Mouse (Mus musculus) left cerebral cortex, adult 18-20 months (tissue): Measurements from ENCODE around the gene Cfap126. TPM values are rescaled to one million over a fixed set of nuclear protein-coding genes. Genes with fewer than 3 reads are reported as not detected.
"Not testable (repeated sequence)": the region's sequence is repeated elsewhere in the genome, so short reads cannot be mapped to it uniquely, and the experiment has no call there.

ENCODE experiments used
- DNase-seq, 2 experiments: peaks; one replicate each; pipeline ENCODE4 v3.0.0; 2021 to 2022; ENCODE audit warnings: low spot score in 2 of 2, mixed read lengths in 1 of 2
- long read RNA-seq, 2 experiments: library from polyadenylated mRNA; stranded (forward); transcript quantifications; one replicate each; pipeline ENCODE4 v2.0.0; 2021
- total RNA-seq, 2 experiments: library from RNA; stranded (reverse); gene quantifications; 2 replicates each; pipeline ENCODE4 v1.2.3; 2021

Gene Cfap126
- total RNA-seq = under 1 TPM in 1 of 2 experiments, not detected in 1; 0.79 TPM
- long read RNA-seq, experiment 1 = 0 reads
- long read RNA-seq, experiment 2 = 0 reads

DNA sequence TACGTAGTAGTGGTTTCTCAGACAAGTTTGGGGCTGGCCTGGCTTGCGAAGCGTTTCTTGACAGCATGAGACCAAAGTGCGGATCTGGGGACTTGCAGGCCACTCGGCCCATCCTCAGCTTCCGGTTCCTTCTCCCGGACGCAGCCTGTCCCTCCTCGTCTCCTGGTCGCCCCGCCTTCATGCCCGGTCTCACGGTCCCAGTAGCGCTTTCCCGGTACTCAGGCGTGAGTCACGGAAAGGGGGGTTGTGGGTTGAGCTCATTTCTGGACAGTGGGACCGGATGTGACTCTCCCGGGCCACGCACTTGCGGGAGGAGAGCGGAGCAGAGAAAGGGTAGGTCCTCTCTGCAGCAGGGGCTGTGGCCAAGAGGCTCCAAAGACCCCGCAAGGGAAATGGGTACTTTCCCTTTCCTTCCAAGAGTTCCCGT lies at the start of gene Cfap126:
Cfap126 (plus strand) TSS at position 46 of the 427 bp plus-strand sequence.
- peak; percentile 53 to 56 for DNase-seq

DNA sequence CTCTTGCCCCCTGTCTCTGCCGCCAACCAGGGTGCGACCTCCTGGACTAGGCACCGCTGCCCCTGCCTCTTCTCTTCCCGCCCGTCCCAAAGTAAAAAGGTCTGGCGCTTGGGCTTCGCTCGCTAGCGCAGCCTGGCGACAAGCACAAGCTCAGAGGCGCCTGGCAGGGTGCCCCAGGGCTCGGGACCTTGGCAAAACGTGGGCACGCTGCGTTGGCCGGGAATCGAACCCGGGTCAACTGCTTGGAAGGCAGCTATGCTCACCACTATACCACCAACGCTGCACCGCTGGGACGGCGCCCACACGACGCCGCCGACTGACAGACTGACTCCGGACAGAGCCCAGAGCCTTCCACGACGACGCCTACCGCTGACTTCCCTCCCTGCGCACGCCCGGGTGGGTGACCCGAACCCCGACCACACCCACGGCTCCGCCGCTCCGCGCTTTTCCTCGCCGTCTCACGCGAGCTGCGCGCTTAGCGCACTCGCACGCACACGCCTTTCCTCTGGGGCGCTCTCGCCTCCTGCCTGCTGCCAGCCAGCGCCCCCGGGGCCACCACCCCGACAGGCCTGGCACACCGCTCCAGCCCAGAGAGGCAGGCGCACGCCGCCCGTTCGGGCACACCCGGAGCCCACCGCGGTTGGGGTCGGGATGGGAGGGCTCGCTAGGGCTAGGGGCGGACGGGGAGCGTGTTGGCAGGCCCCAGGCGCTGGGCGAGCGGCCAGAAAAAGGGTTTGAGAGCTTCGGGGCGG lies 49.1 kb upstream of the Cfap126 start, which contains the start of gene Fcgr3:
Fcgr3 (minus strand) TSS at position 445 of the 752 bp plus-strand sequence.
- DNase-seq = peak; percentile 63 to 78

DNA sequence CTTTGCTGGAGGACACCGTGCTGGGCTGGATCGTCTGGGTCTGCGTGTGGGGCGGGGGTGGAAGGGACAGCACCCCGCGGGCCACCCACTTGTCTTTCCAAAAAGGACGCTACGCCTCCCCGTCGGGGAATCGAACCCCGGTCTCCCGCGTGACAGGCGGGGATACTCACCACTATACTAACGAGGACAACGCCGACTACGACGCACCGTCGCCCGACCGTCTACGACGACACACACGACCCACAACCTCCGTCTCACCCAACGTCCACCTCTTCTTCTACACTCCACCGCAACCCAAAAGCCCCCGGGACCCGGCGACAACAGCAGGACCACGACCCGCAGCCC lies 48.5 kb upstream of the Cfap126 start:
- DNase-seq = peak; percentile 19 to 28

DNA sequence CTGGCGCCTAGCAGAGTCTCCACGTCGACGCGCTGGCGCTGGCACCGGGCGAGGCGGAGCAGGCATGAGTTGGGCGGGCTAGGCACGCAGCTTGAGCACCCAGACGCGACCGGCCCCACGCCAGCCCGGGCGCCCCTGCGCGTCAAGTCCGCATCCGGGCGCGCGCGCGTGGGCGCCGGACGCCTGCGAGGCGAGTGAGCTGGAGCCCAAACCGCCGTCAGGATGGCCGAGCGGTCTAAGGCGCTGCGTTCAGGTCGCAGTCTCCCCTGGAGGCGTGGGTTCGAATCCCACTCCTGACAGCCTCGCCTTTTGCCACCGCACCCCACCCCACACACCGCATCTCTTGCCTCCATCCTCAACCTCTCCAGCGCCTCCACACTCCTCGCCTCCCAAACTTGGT lies 48.0 kb upstream of the Cfap126 start:
- DNase-seq = peak; percentile 36 to 63

DNA sequence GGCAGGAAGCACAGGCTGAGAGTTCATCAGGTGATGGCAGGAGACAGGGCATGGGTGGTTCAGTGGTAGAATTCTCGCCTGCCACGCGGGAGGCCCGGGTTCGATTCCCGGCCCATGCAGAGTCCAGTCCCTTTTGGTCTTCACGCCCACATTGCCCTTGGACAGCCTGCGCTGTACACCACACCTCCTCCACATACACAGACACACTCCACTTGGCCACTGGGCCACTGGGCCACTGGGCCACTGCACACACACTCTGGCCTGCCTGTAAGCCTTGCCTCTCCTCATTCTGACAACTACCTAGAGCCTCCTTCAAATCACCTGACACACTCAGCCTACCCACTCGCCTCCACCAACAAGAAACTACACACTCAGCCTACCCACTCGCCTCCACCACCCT lies 47.1 kb upstream of the Cfap126 start:
- DNase-seq = not testable (repeated sequence)

DNA sequence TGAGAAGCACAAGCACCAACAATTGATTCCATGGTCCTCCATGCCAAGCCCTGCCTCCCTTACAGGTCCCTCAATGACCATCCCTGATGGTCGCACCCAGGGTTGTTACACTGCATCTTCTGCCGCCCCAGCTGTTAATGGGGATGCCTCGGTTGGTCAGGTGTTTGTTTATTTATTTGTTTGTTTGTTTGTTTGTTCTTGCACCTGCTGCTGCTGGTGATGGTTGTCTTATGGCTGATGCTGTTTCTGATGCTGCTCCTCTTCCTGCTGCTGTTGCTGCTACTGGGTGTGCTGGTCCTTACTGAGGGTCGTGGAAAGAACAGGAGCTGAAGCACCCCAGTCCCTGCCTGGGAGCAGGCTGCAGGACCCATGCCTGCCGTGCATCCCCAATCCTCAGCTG lies 45.8 kb upstream of the Cfap126 start:
- not testable (repeated sequence) for DNase-seq

DNA sequence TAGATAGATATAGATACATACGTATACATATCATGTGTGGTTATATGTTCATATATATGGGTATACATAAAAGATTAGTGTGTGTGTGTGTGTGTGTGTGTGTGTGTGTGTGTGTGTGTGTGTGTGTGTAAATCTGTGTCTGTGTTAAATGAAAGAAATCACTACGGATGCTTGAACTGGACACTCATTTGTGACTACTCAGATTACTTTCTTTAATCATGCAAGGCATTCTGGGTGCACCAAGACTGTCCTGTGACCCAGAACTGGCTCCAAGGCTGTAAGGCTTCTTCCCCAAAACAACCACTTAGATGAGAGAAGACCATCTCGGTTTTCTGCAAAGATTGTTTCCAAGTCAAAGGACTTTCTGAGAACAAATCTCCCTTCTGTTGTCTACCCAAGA lies 44.2 kb upstream of the Cfap126 start:
- DNase-seq = peak in 1 of 2 experiments; percentile 18

DNA sequence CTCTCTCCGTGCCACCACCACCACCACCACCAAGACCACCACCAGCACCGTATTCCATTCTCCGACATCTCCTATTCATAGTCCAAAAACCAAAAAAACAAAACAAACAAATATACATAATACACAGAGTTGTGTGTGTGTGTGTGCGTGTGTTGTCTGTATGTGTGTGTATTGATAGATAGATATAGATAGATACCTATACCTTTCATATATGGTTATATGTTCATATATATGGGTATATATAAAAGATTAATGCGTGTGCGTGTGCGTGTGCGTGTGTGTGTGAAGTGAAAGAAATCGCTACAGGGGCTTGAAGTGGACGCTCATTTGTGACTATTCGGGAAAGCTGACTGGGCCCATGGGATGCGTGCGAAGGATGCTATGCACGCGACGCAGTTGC lies 42.8 kb upstream of the Cfap126 start:
- not testable (repeated sequence) for DNase-seq

DNA sequence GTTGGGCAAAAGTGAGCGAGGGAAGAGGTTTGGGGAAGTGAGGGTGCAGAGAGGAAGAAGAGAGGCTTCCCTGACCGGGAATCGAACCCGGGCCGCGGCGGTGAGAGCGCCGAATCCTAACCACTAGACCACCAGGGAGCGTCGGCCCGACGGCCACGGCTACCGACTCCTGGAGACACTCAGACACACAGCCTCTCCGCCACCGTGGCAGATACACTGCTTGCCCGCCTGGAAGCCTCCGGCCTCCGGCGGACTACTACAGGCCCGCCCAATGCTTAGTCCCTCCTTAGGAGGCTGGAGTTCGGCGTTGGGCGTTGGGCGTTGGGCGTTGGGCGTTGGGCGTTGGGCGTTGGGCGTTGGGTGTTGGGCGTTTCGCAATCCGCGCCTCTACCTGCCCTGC lies 42.0 kb upstream of the Cfap126 start:
- DNase-seq = not testable (repeated sequence)

DNA sequence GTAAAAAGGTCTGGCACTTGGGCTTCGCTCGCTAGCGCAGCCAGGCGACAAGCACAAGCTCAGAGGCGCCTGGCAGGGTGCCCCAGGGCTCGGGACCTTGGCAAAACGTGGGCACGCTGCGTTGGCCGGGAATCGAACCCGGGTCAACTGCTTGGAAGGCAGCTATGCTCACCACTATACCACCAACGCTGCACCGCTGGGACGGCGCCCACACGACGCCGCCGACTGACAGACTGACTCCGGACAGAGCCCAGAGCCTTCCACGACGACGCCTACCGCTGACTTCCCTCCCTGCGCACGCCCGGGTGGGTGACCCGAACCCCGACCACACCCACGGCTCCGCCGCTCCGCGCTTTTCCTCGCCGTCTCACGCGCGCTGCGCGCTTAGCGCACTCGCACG lies 41.5 kb upstream of the Cfap126 start:
- not testable (repeated sequence) for DNase-seq

DNA sequence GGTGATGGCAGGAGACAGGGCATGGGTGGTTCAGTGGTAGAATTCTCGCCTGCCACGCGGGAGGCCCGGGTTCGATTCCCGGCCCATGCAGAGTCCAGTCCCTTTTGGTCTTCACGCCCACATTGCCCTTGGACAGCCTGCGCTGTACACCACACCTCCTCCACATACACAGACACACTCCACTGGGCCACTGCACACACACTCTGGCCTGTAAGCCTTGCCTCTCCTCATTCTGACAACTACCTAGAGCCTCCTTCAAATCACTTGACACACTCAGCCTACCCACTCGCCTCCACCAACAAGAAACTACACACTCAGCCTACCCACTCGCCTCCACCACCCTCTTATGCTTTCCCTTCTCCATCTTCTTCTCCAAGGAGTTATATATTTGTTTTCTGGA lies 39.4 kb upstream of the Cfap126 start:
- DNase-seq = peak in 1 of 2 experiments; percentile 37

DNA sequence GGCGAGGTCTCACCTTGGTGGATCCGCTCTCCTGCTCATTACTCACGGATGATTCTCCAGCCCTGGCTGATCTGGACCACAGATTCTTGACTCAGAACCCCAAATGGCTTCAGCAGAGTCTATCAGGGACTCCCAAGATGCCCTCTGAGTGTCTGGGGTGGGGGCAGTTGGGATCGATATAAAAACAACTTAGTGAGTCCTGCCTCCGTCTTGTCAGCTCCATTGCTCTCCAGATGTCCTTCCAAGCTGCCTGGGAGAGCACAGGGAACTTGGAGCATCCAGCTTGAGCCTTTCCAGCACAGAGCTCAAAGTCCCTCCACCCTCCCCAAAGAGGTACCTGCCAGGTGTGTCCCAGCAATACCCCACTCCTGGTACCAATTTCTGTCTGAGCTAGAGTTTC lies 37.5 kb upstream of the Cfap126 start:
- DNase-seq = not testable (repeated sequence)

DNA sequence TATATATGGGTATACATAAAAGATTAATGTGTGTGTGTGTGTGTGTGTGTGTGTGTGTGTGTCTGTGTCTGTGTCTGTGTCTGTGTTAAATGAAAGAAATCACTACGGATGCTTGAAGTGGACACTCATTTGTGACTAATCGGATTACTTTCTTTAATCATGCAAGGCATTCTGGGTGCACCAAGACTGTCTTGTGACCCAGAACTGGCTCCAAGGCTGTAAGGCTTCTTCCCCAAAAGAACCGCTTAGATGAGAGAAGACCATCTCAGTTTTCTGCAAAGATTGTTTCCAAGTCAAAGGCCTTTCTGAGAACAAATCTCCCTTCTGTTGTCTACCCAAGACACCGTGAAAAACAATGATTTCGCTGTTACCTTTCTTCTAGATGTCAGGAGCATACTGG lies 36.5 kb upstream of the Cfap126 start:
- not testable (repeated sequence) for DNase-seq

DNA sequence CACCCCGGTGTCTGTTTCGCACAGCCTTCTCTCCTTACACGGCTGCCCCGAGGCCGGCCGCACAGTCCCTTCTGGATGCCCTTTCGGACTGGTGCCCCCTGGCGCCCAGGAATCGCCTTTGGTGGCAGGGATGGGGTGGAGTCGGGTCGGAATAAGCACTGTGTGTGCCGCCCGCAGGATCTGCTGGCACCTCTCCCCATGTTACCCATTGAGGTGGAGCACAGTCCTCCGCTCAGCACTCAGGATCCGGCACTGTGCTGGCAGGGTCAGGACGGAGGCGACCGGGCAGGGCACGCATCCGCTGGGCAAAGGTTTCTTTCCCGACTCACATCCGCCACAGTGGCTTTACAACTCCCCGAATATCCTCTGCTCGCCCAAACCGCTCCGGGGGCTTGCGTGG lies 35.8 kb upstream of the Cfap126 start:
- DNase-seq = peak in 1 of 2 experiments; percentile 41

DNA sequence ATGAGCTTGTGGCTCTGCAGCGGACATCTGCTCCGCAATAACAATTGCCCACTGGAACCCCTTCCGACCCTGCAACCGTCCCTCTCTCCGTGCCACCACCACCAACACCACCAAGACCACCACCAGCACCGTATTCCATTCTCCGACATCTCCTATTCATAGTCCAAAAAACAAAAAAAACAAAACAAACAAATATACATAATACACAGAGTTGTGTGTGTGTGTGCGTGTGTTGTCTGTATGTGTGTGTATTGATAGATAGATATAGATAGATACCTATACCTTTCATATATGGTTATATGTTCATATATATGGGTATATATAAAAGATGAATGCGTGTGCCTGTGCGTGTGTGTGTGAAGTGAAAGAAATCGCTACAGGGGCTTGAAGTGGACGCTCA lies 35.3 kb upstream of the Cfap126 start:
- DNase-seq = not testable (repeated sequence)

DNA sequence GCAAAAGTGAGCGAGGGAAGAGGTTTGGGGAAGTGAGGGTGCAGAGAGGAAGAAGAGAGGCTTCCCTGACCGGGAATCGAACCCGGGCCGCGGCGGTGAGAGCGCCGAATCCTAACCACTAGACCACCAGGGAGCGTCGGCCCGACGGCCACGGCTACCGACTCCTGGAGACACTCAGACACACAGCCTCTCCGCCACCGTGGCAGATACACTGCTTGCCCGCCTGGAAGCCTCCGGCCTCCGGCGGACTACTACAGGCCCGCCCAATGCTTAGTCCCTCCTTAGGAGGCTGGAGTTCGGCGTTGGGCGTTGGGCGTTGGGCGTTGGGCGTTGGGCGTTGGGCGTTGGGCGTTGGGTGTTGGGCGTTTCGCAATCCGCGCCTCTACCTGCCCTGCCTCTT lies 34.4 kb upstream of the Cfap126 start:
- not testable (repeated sequence) for DNase-seq

DNA sequence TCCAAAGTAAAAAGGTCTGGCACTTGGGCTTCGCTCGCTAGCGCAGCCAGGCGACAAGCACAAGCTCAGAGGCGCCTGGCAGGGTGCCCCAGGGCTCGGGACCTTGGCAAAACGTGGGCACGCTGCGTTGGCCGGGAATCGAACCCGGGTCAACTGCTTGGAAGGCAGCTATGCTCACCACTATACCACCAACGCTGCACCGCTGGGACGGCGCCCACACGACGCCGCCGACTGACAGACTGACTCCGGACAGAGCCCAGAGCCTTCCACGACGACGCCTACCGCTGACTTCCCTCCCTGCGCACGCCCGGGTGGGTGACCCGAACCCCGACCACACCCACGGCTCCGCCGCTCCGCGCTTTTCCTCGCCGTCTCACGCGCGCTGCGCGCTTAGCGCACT lies 33.9 kb upstream of the Cfap126 start:
- DNase-seq = not testable (repeated sequence)

DNA sequence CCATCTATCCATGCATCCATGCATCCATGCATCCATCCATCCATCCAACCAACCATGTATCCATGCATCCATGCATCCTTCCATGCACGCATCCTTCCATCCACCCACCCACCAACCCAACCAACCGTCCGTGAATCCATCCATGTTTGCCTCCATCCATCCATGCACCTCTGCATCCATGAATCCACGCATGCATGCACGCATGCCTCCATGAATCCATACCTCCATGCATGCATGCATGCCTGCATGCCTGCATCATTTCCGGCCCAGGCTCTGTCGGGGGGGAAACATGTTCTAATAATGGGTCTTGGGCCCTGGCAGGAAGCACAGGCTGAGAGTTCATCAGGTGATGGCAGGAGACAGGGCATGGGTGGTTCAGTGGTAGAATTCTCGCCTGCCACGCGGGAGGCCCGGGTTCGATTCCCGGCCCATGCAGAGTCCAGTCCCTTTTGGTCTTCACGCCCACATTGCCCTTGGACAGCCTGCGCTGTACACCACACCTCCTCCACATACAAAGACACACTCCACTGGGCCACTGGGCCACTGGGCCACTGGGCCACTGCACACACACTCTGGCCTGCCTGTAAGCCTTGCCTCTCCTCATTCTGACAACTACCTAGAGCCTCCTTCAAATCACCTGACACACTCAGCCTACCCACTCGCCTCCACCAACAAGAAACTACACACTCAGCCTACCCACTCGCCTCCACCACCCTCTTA lies 32.0 kb upstream of the Cfap126 start:
- DNase-seq = not testable (repeated sequence)

DNA sequence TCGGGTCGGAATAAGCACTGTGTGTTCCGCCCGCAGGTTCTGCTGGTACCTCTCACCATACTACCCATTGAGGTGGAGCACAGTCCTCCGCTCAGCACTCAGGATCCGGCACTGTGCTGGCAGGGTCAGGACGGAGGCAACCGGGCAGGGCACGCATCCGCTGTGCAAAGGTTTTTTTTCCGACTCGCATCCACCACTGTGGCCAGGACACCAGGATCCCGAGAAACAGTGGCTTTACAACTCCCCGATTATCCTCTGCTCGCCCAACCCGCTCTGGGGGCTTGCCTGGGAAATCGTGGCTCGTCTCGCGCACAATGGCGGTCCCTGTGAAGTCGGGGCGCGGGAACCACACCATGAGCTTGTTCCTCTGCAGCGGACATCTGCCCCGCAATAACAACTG lies 28.0 kb upstream of the Cfap126 start:
- DNase-seq = no peak

DNA sequence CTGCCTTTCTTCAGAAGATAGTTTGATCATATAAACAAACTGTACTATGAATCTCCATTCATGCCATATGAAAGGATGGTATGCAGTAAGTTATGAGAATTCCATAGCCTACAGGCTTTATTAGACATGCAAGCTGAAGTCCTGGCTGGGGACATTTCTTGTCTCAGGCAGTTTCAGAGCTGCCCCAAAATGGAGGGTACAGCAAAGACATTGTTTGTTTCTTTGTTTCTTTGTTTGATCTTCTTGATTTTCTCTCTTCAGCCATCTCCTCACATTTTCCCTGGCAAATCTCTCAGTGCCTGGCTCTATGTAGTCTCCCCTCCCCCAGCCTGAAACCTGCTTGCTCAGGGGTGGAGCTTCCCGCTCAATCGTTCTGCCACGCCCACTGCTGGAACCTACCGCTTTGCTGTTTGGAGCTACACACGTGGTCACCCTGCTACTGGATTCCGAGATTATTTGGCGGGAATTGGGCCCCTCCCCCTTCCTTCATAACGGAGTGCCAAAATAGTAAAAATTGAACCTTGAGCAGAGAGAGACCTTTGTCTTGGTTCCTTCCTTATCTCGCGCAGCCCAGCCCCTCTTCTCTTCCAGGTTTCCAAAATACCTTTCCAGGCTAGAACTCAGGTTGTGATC lies 25.4 kb upstream of the Cfap126 start:
- DNase-seq = not testable (repeated sequence)

DNA sequence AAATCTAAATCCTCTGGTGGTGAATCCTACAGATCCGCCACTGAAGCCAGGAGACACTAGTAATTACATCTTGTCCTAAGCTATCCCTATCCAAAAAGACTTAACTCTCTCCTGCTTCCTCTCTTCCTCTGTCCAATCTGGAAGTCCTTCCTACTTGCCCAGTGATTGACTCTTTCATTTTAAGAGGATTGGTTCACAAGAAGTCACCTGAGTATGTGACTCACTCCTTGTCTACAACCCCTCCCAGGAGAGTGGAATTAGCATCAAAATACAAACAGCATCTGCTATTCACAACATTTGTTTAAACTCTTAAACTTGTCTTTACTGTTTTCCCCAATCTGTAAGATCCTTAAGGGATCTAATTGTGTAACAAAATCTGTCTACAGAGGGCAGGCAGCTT lies 23.8 kb upstream of the Cfap126 start:
- no peak for DNase-seq

DNA sequence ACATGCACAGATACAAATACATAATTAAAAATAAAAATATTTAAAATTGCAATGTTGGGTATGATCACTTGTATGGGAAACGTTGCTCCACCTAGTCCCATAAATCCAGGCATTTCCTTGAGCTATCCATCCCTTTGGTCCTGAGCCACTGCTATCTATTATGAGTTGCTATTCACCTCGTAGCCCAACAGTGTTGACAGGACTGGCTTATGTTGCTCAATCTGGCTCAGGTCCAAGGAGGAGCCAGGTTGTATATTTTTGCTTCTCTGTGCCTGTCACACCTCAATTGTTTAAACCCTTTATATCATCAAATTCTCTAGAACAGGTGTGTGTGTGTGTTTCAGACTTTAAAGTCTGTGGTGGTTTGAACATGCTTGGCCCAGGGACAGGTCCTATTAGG lies 23.0 kb upstream of the Cfap126 start:
- DNase-seq = no peak
